Mouse (Mus musculus) fat pad, adult 2 months (tissue): ENCODE data around the gene Hoxd9.

Experiments
- DNase-seq: peaks from one replicate; pipeline ENCODE4 v3.0.0-alpha.2; 2011; ENCODE audit warnings: low read depth, low spot score; ENCODE audit errors: extremely low read depth

Gene Hoxd9

DNA sequence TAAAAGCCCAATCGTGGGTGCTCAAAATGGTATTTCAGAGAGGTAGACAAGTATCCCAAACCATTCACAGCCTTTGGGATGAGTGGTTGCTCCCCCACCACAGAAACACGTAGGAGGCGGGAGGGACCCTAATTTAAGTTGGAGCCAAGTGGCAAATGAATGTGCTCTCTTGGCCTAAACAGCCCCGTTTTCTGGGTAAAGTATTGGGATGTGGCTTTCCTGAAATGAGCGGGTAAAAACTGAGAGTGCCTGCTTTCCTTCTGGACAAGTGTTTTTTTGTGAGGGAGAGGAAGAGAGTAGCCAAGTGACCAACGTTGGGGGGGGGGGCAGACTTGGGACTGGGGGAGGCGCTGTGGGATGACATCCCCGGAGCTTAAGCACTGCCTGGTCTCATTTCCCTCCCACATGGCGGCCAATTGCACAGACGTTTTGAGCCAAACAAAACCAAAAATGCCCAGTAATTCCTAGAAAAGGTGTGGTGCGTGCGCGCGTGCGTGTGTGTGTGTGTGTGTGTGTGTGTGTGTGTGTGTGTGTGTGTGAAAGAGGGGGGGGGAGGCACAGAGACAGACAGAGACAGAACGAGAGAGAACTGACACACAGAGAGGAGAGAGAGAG is 13.5 kb downstream of the Hoxd9 start:
- no peak for DNase-seq

DNA sequence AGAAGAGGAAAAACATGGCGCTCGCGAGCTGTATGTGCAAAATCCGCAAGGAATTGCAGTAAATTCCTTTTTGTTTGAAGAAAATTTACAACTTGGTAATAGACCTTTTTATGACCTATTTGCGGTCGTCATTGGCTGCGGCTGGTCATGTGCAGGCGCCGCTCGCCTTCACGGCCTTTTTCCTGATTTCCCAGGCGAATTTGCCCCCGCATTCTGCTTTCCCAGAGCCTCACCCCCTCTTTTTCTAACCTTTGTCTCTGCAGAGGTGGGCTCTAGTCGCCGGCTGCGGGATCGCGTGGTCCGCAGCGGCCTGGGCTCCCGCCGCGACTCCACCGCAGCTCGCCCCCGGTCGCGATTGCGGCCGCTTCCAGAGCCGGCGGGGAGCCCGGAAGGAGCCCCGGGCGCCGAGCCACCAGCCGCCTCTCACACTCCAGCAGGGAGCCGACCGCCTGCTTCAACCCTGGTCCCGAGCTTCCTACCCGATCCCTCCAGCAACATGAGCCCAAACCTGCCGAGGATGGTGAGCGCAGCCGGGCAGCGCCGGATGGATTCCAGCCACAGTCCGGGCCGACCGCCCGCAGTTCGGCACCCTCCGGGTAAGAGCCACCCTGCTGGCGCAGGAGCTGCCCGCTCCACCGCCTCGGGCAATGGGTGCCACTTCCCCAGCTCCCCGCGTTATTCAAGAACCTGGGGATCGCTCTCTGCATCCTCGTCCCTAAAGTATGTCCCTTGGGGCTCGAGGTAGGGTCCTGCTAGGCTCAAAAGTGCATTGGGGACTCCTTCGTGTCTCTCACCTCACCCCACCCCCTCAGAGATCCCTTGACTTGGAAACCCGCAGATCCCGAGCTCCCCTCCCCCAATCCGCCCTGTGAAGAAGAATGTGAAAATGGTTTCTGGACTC is 14.4 kb downstream of the Hoxd9 start, which contains the start of the genes Hoxd3 and Hoxd4:
Gene Hoxd3, plus strand, starts transcription at position 207 of the 901 bp plus-strand sequence.
Gene Hoxd4, plus strand, starts transcription at position 209 of the 901 bp plus-strand sequence.
- DNase-seq, result no peak

DNA sequence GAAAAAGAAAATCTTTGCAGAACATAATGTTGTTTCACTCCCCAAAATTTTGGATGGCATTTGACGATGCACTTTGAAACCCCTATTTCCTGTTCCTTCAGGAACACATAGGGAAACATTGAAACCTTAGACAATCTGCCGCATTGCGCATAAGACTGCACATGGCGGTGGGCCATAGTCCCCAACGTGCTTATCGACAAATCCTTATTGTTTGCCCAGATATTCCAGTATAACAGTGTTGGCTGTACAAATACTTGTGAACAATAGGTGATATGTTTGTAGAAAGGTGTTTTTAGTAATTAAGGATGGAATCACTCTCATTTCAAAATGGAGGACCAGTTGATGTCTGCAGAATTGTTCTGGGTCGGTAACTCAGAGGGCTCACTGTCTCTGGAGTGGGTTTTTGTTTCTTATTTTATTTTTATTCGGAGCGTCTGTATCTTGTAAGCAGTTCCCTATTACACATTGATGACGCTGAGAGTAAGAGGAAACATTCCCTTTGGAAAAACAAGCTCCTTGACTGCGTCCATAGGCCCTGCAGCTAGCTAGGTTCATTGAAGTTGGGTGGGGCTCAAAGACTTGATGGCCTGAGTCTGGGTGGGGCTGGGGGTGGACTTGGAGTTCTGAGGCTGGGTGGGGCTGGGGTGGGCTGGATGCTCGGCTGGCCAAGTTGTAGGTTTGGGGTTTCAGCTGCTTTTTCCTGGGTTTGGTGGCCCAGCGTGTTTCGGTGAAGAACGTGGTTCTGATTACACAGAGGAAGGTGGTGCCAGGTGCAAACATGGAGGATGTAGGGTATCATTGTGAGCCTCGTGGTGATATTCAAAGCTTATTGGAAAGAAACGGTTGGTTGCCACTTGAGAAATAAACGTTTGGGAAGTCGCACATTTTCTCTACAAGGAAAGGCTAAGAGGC is 16.0 kb downstream of the Hoxd9 start:
- DNase-seq, result no peak

DNA sequence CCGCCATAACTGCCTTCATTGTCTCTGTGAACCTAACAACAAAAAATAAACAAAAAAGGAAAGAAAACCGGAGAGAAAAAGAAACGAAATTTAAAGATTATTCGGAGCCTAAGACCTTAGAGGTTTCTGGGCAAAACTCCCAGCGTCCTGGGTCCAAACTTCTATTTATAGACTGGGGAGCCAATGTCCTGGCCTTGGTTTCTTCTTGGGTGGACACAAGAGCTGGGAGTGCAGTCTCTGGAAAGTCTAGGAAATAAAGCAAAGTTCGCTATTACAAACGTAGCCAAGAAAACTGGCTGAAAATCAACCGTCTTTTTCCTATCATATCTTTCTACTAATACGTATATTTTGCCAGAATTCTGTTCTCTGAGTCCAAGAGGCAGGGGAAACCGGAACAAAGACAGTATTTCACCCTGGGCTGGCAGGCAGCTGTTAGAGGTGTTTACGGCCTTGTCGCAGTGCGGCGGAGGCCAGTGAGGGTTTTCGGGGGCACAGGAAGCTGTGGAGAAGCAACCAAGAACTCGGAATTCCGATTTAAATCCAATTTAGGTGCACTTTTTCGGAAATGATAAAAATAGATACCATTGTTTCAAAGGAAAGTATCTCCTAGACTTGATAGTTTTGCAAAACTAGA is 16.7 kb downstream of the Hoxd9 start:
- DNase-seq, result no peak

DNA sequence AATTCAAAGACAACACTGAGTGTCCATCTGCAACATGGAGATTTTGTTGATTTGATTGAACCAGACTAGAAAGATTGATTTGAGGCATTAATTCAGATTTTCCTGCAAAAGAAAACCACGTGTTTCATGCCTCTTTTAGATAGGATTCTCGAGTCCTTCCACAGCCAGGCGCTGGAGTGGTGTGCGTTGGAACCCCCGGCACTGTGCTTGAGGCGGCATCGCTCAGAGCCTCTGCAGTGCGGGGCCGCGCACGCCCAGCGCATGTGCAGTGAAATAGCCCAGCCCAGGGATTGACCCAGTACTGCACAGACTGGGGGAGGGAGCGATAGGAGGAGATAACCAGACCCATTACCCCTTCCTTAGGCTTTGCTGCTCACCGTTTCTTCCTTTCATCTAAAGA is 17.4 kb downstream of the Hoxd9 start:
- no peak for DNase-seq

DNA sequence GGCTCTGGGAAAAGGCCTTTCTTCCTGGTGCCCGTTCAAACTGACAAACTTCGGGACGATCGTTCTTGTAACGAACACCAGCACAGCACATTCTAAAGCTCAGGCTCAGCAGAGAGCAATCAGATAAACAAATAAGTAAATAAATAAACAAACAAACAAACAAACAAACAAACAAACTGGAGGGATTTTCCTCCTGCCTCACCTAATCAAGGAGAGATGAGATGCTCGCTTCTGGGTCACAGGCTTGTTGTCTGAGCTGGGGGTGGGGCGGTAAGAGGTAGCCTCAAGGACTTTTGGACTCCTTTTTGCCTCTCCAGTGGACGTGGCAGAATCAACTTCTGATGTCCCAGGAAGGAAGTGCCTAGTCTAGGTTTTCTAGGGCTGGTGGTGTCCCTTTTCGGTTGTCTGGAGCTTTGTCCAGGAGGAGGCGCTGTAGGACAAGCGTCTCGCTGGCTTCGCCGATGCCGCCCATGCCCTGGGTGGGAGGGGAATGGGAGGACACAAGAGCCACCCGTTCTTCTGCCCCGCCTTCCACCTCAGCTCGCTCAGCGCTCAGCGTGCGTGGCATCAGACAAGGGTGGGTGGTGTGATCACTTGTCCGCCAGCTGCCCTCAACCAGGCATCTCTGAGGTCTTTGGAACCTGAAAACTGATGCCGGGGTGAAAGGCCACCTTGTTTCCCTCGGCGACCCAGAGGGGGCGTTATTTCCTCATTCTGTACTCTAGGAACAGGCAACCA is 18.1 kb downstream of the Hoxd9 start:
- no peak for DNase-seq

DNA sequence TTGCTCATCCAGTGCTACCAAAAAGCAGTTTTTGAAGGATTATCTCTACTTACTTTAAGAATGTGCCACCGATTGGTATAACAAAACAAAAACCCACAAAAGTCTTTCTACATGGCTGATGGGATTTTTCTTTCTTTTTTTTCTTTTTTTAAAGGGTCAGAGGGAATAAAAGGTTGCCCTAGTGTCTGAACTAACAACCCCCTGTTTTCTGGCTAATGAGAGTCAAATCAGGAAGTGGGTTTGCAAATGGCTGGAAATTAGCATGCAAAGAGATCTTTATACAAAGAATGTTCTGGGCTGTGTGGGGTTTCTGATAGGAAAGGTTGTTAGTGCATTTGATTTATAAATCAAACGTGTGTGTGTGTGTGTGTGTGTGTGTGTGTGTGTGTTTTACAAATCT is 22.9 kb downstream of the Hoxd9 start:
- DNase-seq, result no peak

DNA sequence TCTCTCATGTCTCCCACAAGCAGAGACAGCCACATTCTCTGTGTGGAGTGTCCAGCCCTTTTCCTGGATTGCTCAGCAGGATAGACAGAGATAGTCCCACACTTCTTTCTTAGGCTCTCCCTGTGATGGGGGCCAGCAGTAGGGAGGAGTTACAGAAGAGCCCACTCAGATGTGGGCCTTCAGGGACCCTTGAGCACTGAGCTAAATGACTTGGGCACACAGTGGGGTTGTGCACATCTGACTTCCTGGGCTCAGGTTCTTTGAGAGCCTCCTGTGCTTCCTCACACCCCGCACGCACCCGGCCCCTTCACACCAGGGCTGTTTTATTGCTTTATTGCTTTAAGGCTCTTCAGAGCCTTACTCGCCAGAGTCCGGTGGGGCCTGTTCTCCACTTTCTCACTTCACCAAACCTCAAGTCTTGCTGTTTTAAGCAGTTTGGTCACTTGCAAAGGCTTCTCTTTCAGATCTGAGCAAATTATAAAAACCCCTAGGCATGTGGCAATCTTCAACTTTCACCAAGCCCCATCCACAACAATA is 23.5 kb downstream of the Hoxd9 start:
- no peak for DNase-seq

DNA sequence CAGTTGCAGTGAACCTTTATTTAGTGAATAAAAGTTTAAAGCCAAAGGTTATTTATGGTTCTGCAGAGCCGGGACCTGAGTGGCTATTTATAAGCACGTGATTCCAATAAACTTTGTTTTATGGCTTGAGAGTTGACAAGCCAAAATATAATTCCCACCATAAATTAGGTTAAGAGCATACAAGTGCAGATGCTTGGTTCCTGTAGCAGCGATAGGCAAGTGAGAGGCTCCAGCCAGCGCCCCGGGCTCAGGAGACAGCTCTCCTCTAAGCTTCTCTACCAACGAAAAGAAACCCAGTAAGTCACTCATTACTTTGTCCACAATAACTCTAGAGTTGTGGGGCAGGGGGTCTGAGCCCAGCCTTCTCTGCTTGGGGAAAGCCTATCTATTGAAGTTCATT is 24.4 kb downstream of the Hoxd9 start:
- no peak for DNase-seq

DNA sequence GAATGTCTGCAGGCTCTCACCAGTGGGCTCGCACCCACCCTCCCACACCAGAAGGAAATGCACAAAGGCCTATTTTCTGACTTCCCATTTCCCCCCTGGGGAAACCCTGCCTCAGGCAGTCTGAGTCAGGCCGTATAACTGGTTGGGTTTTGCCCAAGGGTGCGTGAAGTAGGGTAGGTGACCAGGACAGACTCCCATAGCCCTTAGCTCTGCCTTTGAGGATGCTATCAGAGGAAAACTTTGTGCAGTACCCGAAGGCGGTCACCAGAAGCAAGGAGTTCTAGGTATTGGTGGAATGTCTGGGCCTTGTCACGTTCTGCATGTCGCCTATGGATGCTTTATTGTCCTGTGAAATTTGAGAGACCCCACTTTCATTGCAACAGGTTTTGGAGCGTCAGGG is 25.4 kb downstream of the Hoxd9 start:
- no peak for DNase-seq

DNA sequence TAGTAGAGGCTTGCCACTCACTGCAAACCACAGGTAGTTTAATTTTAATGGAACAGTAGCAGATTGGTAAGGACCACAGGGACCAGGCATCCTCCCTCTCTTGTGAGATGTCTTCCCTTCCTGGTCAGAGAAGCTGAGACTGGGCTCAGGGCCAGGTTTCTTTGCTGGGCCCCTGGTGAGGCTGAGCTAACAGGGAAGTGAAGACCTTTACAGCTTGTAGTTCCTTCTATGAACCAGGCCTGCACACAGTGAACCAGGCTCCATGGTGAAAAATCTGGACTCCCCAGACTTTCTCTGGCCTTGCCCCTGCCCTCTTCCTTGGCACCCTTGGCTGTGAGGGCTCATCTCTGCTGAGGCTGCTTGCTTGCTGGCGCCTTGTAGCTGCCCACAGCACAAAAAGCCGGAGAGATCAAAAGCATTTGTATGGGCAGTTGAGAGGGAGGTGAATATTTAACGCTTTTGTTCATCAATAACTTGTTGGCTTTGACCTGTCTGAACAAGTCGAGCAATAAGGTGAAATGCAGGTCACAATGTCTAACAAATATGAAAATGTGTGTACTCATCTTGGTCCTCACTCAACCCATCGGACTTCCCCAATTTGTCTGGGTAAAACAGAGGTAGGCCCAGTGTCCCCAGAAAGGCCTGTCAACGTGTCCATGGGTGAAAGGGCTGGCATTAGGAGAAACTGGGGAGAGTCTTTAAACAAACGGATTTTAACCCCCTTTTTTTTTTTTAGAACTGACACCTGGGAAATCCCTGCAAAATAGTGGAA is 26.9 kb downstream of the Hoxd9 start:
- no peak for DNase-seq

DNA sequence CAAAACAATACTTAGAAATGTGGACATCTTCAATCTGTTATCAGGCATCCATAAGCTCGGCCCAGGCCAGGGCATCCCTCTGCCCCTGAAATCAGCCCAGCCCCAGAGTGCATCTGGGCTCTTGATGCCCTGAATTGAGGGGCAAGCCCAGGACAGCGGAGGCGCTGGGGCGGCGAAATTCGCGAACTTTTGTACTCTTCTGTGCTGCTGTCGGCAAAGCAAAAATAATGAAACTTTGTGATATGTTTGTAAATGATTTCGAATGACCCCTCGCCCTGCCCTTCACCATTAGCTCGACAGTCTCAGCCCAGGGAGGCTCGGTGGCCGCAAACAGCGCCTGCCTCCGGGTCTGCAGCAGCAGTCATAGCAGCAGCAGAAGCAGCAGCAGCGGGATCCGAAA is 27.6 kb downstream of the Hoxd9 start:
- DNase-seq, result no peak

DNA sequence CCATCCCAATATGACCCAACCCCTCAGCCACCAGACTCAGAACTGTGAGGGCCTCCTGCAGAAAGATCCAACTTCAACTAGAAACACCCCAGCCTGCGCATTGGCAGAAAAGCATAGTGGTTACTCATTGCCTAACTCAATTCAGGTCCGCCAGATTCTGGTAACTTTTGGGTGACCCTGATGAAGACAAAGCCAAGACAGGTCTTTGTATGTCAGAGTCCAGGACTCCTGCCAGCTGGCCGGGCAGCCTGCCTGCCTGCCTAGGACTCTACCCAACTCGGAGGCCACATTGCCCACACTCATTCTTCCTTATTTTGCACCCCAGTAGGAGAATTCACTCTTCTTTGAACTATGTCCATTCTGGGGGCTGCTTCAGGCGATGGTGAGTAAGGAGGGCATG is 29.0 kb downstream of the Hoxd9 start, which contains the start of gene Gm28230:
Gene Gm28230, plus strand, starts transcription at position 178 of the 400 bp plus-strand sequence.
- DNase-seq, result no peak

DNA sequence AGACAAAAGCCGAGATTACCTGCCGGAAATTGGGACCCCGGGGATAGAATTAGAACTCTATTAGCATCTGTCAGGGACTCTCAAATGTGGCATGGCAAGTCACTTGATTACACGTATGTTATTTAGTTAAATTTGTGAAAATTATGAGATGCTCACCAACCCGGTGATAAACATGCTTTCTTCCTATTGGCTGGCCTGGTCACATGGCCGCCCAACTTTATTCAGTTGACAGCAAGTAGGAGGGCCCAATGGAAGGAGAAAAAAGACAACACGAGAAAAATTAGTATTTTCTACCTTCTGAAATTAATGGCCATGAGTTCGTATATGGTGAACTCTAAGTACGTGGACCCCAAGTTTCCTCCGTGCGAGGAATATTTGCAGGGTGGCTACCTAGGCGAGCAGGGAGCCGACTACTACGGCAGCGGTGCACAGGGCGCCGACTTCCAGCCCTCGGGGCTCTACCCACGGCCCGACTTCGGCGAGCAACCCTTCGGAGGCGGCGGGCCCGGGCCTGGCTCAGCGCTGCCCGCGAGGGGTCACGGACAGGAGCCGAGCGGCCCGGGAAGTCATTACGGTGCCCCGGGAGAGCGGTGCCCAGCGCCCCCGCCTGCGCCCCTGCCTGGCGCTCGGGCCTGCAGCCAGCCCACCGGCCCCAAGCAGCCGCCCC is 29.6 kb downstream of the Hoxd9 start:
- no peak for DNase-seq

DNA sequence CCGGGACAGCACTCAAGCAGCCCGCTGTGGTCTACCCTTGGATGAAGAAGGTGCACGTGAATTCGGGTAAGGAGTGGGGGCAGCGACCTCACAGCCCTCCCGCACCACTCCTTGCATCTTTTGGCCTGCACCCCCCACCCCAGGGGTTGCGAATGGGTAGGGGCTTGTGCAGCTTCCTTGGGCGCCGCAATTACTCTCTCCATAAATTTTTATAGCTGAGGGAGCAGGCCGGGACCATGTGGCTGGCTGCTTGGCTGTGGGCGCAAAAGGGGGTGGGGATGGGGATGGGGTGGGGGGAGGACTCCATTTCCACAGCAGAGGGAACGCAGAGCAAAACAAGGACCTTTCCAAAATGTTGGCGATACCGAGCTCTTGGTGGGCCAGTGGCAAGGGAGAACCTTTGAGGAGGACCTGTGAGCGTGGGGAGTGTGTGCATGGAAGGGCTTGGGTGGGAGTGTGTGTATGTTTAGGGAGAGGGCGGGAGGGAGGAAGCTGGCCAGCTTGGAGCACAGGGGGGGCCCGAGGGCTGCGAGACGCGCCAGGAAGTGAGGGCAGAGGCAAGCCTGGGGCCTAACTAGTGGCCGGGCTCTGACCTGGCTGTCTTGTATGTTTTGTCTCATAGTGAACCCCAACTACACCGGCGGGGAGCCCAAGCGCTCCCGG is 30.2 kb downstream of the Hoxd9 start:
- DNase-seq, result no peak

DNA sequence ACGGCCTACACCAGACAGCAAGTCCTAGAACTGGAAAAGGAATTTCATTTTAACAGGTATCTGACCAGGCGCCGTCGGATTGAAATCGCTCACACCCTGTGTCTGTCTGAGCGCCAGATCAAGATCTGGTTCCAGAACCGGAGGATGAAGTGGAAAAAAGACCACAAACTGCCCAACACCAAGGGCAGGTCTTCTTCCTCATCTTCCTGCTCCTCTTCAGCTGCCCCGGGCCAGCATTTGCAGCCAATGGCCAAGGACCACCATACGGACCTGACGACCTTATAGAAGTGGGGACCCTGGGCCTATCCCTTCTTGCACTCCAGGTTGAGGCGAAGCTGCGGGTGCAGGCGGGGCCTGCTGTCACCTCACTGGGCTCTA is 30.8 kb downstream of the Hoxd9 start:
- DNase-seq, result no peak

DNA sequence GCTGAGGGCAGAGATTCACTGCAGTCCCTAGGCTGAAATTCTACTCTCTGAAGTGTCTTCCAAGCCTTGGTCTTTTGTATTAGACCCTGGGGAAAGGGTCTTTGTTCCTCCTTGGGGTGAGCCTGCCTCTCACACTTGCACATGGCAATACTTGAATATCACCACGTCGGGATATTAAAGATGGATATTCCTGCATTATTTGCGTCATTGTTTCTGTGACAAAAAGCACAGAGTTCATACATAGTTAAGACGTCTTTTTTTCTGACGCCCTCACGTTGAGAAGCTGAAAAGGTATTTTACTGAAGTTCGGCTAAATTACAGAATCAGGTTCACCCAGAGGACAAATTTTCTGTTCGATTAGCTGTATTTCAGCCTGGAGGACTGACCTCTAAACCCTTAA is 32.8 kb downstream of the Hoxd9 start:
- DNase-seq, result no peak

DNA sequence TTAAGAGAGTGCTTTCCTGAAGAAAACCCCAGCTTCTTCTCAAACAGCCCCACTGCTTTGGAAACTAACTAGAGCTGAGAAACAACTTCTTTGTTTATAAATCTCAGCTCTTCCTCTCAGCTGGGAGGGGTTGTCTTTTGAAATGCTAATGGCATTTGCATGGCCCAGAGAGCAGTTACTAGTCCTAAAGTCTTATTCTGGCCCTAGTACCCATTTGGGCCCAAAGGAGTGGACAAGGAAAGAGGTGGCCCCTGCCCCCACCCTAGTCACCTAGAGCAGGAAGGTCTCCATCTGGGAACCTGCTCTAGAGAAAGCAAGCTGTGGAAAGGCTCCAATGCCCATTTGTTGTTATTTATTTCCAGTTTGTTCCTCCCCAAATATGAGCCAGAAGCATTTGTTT is 33.5 kb downstream of the Hoxd9 start:
- no peak for DNase-seq
